Mouse (Mus musculus) stomach, postnatal 0 days (tissue): ENCODE measurements around the gene Mepe. TPM values are rescaled to one million over a fixed set of nuclear protein-coding genes. Genes with fewer than 3 reads are reported as not detected.
A peak's percentile ranks its signal among the peaks of the same experiment; 100 is the strongest.

Experiments
- ATAC-seq: fragments of 200-750 bp; cut with Nextera tagmentation; 2 replicates; pipeline ENCODE4 v1.8.0; 2017; ENCODE audit not compliant: low FRiP score, low TSS enrichment
- DNase-seq: peaks from one replicate; pipeline ENCODE4 v3.0.0-alpha.2; 2016; ENCODE audit warnings: low spot score
- H3K27ac ChIP-seq: fragments of 300-500 bp; sonication (generic); replicated peaks from 2 replicates; pipeline ENCODE4 v1.5.1; 2014; ENCODE audit warnings: mild to moderate bottlenecking, control low read depth
- H3K27me3 ChIP-seq: fragments of 300-500 bp; sonication (generic); 2 replicates; pipeline ENCODE4 v1.6.1; 2014; ENCODE audit warnings: low read length; ENCODE audit not compliant: control insufficient read depth, insufficient read depth
- H3K36me3 ChIP-seq: fragments of 300-500 bp; sonication (generic); 2 replicates; pipeline ENCODE4 v1.6.1; 2014; ENCODE audit warnings: low read length, mixed read lengths; ENCODE audit not compliant: control insufficient read depth, insufficient read depth
- H3K4me1 ChIP-seq: fragments of 300-500 bp; sonication (generic); replicated peaks from 2 replicates; pipeline ENCODE4 v1.6.1; 2014; ENCODE audit warnings: antibody characterized with exemption; ENCODE audit not compliant: control insufficient read depth, insufficient read depth
- H3K4me2 ChIP-seq: fragments of 300-500 bp; sonication (generic); replicated peaks from 2 replicates; pipeline ENCODE4 v1.6.1; 2014; ENCODE audit warnings: low read depth, mild to moderate bottlenecking, control low read depth, moderate library complexity
- H3K4me3 ChIP-seq: fragments of 300-500 bp; sonication (generic); 2 replicates; pipeline ENCODE4 v1.5.1; 2014; ENCODE audit warnings: low read depth, low read length, control low read depth
- H3K9ac ChIP-seq: fragments of 300-500 bp; sonication (generic); 2 replicates; pipeline ENCODE4 v1.6.1; 2014; ENCODE audit warnings: mild to moderate bottlenecking, low read length, control low read depth, mixed read lengths
- H3K9me3 ChIP-seq: fragments of 300-500 bp; sonication (generic); 2 replicates; pipeline ENCODE4 v1.6.1; 2016; ENCODE audit warnings: low read length; ENCODE audit not compliant: control insufficient read depth
- CTCF ChIP-seq: IDR thresholded peaks from 2 replicates; pipeline ENCODE4 v1.5.1; 2016; ENCODE audit warnings: antibody characterized with exemption, low read depth, mild to moderate bottlenecking, moderate library complexity
- EP300 ChIP-seq: optimal IDR thresholded peaks from 2 replicates; pipeline ENCODE3; 2016; ENCODE audit warnings: antibody characterized with exemption
- WGBS: fragments of 180-500 bp; shearing (Covaris S2); extraction: QIAGEN DNeasy Blood & Tissue Kit; methylation state at CpG from one replicate; pipeline ENCODE4 v1.1.7; 2014; 5-methylcytosine and 5-hydroxymethylcytosine counted together
- polyA plus RNA-seq: library from polyadenylated mRNA; unstranded; fragments of >200 nt; fragmentation: Nextera tagmentation; extraction: Ambion mirVana; gene quantifications from 2 replicates; pipeline ENCODE4 v1.2.1, GENCODE M21; 2015

Mepe gene
- not detected in 2 replicates for polyA plus RNA-seq

DNA sequence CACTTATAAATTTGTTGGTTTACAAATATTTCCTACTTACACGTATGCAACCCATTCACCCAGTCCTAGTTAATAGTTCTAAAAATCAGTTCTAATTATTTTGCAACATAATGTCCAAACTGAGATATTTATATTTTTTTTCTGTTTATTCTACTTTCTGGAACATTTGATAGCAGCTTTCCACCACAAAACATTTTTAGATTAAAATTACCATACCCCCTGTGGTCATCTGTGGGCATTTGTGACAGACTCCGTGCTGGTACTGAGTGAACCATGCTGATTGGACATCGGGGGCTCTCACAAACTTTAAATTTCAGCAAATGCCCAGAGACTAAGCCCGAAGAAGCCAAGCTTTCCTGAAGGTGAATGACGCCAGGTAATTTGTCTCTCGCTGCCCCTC, at the start of gene Mepe:
Gene Mepe (plus strand): TSS at position 301 of the 400 bp plus-strand sequence.
- Histone ChIP-seq H3K27me3 (no peaks in the 10 kb centered on the region), H3K4me3 (no peak within 1 kb of the TSS), H3K27ac (no peak within 1 kb of the TSS), H3K9ac (no peak within 1 kb of the TSS), H3K9me3 (no peaks in the 10 kb centered on the region), H3K36me3 (no peaks in the 10 kb centered on the region), H3K4me1 (no peaks in the 10 kb centered on the region), H3K4me2 (no peak within 1 kb of the TSS)
- no peak for DNase-seq
- TF ChIP-seq CTCF, result no peak
- 87% methylated on average over 6 of the region's 6 CpGs for WGBS
- ATAC-seq, result no peak

- Histone ChIP-seq H3K9ac (no peak overlapping the region), H3K27me3 (no peaks in the 10 kb centered on the region), H3K4me2 (no peak overlapping the region), H3K27ac (no peak overlapping the region), H3K4me3 (no peak overlapping the region), H3K4me1 (no peaks in the 10 kb centered on the region), H3K36me3 (no peaks in the 10 kb centered on the region), H3K9me3 (no peaks in the 10 kb centered on the region)
- DNase-seq (no peak), ATAC-seq (no peak)
- TF ChIP-seq EP300, result no peak
- no peak for TF ChIP-seq CTCF
- WGBS, result 75% methylated on average over 6 of the region's 6 CpGs
Measured at GRCm38 (mm10) chr5:104294201-104294600, 30.9 kb upstream of the Mepe start.

DNA sequence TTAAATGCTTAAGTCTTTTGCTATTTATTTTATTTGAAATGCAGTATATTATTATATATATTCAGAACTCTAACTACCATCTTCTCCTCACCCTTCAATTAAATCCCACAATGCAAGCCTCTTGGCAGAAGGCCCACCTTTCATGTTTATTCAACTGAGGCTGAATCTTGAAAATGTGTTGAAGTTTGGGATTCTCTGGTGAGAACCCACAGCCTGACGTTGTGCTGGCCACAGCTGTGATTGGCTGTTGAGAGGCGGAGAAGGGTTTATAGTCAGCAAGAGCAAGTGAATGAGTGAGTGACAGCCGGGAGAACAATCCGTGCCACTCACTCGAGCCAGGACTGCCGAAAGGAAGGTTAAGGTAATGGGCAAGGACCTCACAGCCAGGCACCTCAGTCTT, 26.1 kb upstream of the Mepe start, which contains the start of gene Ibsp:
Gene Ibsp (plus strand): TSS at position 178 of the 400 bp plus-strand sequence.
- WGBS, result 46% methylated on average over 6 of the region's 6 CpGs
- Histone ChIP-seq H3K9me3 (no peaks in the 10 kb centered on the region), H3K27ac (no peak within 1 kb of the TSS), H3K4me2 (no peak within 1 kb of the TSS), H3K4me1 (no peaks in the 10 kb centered on the region), H3K36me3 (no peaks in the 10 kb centered on the region), H3K9ac (no peak within 1 kb of the TSS), H3K27me3 (no peaks in the 10 kb centered on the region), H3K4me3 (no peak within 1 kb of the TSS)
- TF ChIP-seq EP300, result no peak
- no peak for ATAC-seq
- no peak for DNase-seq

GRCm38 (mm10) chr5:104314073-104314472, 11.1 kb upstream of the Mepe start:
- Histone ChIP-seq H3K27ac (no peak overlapping the region), H3K4me3 (no peak overlapping the region), H3K27me3 (no peaks in the 10 kb centered on the region), H3K9me3 (no peaks in the 10 kb centered on the region), H3K4me2 (no peak overlapping the region), H3K36me3 (no peaks in the 10 kb centered on the region), H3K4me1 (no peaks in the 10 kb centered on the region), H3K9ac (no peak overlapping the region)
- peak; percentile 21; the same call in 1 of the 2 replicates for ATAC-seq
- WGBS, result 38% methylated on average over 1 of the region's 1 CpGs
- DNase-seq, result no peak
- TF ChIP-seq CTCF, result no peak
- no peak for TF ChIP-seq EP300

DNA sequence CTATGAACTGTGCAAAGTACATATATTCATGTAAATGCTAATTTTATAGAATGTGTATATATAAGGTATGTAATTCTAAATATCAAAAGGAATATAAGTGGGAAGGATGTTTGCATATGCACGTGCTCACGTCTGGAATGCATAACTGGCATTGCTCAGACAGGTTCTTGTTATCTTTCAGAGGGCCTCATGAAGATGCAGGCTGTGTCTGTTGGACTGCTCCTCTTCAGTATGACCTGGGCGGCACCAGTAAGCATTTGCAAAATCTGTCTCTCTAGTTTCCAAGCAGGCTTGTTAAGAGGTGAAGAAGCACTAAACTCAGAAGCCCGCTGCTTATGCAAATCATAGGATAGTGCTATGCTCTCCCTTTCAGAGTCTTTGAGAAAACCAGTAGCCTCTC, 1.8 kb downstream of the Mepe start:
- Histone ChIP-seq H3K4me2 (no peak overlapping the region), H3K9me3 (no peaks in the 10 kb centered on the region), H3K4me3 (no peak overlapping the region), H3K4me1 (no peaks in the 10 kb centered on the region), H3K36me3 (no peaks in the 10 kb centered on the region), H3K9ac (no peak overlapping the region), H3K27ac (no peak overlapping the region), H3K27me3 (no peaks in the 10 kb centered on the region)
- DNase-seq (no peak), ATAC-seq (no peak)
- TF ChIP-seq CTCF, result no peak
- TF ChIP-seq EP300, result no peak
- 63% methylated on average over 4 of the region's 4 CpGs for WGBS

DNA sequence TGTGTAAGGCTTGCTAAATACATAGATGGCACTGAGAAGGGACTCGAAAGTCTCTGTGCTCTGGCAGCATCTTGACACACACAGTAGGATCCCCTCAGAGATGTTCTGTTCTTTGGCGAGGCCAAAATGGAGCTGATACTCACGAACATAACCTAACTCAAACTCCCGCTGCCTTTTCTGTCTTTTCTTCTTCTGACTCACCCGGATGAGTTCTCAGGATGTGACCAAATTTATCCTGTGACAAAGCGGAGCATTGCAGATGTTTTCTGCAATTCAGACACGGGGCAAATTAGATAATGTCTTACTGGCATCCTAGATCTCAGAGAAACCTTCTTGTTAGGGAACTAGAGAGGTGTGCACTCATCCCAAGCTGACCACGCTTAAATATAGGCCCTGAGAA, 2.3 kb downstream of the Mepe start:
- 75% methylated on average over 8 of the region's 8 CpGs for WGBS
- Histone ChIP-seq H3K36me3 (no peaks in the 10 kb centered on the region), H3K4me2 (no peak overlapping the region), H3K27me3 (no peaks in the 10 kb centered on the region), H3K9me3 (no peaks in the 10 kb centered on the region), H3K4me3 (no peak overlapping the region), H3K27ac (no peak overlapping the region), H3K4me1 (no peaks in the 10 kb centered on the region), H3K9ac (no peak overlapping the region)
- ATAC-seq (no peak), DNase-seq (no peak)
- no peak for TF ChIP-seq EP300
- TF ChIP-seq CTCF, result no peak
